Mouse (Mus musculus): ENCODE results near the gene Cep95. TPM values are rescaled to one million over a fixed set of nuclear protein-coding genes. Genes with fewer than 3 reads are reported as not detected.
"Not testable (repeated sequence)": the region's sequence is repeated elsewhere in the genome, so short reads cannot be mapped to it uniquely, and the experiment has no call there.

The Cep95 gene
- total RNA-seq, 1 experiment from 2014 or later: 25.3 TPM

DNA sequence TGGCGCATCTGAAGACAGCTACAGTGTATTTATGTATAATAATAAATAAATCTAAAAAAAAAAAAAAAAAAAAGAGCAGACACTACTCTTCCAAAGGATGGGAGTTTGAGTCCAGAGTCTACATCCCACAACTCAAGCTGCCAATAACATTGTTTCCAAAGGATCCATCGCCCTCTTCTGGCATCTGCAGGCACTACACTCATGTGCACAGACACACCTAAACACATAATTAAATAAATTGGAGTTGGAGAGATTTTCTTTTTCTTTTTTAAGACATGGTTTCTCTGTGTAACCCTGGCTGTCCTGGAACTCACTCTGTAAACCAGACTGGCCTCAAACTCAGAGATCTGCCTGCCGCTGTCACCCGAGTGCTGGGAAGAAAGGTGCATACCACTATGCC, 21.5 kb upstream of the Cep95 start:
- no peak for ATAC-seq (replicated peaks in 1 of 2; ENCODE audit: insufficient read depth in 1 of 2, low FRiP score in 2 of 2, low TSS enrichment in 1 of 2, low read depth in 1 of 2, poor library complexity in 2 of 2, severe bottlenecking in 2 of 2)

DNA sequence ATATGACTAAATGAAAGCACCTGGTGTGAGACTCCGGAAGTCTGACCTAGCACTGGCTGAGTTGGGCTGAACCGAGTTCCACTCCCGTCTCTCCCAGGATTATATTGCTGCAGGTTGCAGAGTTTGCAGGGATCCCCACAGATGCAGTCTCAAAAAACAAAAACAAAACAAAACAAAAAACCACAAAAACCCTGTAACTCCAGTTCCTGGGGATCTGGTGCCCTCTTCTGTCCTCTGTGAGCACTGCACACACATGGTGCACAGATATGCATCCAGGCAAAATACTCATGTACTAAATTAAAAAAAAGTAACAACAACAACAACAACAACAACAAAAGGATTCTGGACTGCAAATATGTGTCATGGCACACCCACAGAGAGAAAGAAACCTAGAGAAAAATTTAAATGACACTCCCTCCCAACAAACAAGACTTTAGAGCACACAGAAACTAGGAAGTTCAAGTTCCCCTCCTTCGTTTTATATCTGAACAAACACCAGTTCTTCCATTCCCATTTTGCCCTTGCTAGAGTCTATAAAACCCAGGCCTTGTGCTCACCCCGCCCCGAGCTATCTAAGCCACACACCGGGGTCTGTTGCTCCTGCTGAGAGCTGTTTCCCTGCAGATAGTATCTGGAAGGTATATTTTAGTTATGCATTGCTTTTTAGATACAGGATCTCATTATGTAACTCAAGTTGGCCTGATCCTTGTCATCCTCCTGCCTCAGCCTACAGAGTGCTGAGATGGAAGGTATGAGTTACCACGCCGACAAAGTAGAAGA, 18.7 kb upstream of the Cep95 start:
- ATAC-seq (replicated peaks in 1 of 2; ENCODE audit: insufficient read depth in 1 of 2, low FRiP score in 2 of 2, low TSS enrichment in 1 of 2, low read depth in 1 of 2, poor library complexity in 2 of 2, severe bottlenecking in 2 of 2): peak; percentile 37 to 46; a peak in 1 of 4 replicates

- ATAC-seq (replicated peaks in 1 of 2; ENCODE audit: insufficient read depth in 1 of 2, low FRiP score in 2 of 2, low TSS enrichment in 1 of 2, low read depth in 1 of 2, poor library complexity in 2 of 2, severe bottlenecking in 2 of 2): no peak
Observed at GRCm38 (mm10) chr11:106773061-106773460, 16.0 kb upstream of the Cep95 start.

GRCm38 (mm10) chr11:106776960-106777359, 12.1 kb upstream of the Cep95 start:
- no peak for ATAC-seq (replicated peaks in 1 of 2; ENCODE audit: insufficient read depth in 1 of 2, low FRiP score in 2 of 2, low TSS enrichment in 1 of 2, low read depth in 1 of 2, poor library complexity in 2 of 2, severe bottlenecking in 2 of 2)

- no peak for ATAC-seq (replicated peaks in 1 of 2; ENCODE audit: insufficient read depth in 1 of 2, low FRiP score in 2 of 2, low TSS enrichment in 1 of 2, low read depth in 1 of 2, poor library complexity in 2 of 2, severe bottlenecking in 2 of 2)
Observed at GRCm38 (mm10) chr11:106777395-106777794, 11.7 kb upstream of the Cep95 start.

GRCm38 (mm10) chr11:106778132-106778531, 10.9 kb upstream of the Cep95 start:
- no peak for ATAC-seq (replicated peaks in 1 of 2; ENCODE audit: insufficient read depth in 1 of 2, low FRiP score in 2 of 2, low TSS enrichment in 1 of 2, low read depth in 1 of 2, poor library complexity in 2 of 2, severe bottlenecking in 2 of 2)

DNA sequence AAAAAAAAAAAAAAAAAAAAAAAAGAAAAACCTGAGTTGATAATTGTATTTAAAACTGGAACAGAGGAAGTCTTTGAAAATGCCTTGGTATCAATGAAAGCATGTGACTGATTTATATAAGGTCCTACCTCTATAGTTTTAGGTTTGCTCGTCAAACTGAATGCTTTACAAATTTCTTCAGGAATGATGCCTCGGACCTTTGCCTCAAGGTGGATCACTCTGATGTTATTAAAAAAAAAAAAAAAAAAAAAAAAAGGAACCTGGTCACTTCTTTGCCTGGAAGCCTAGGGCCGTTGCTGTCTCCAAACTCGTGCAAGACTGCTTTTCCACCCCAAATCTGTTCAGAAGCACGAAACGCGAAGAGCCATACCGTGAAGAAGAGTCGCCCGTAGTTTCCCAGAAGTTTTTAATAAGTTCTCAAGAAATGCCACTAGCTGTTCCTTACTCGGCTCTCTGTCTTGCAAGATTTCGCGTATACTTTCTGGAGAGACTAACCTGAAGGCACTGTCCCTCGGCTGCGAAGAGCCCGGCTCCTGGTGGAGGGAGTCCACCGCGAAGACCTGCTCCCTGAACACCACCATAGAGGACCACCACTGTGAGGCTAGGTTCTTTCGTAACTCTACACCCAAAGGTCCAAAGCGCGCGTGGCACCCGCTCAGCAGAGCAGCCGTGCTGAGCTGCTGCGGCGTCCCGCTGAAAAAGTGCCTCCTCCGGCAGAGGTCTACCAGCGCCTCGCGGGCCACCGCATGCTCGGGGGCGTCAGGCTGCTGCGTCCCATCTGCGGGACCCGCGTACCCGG, 10.3 kb upstream of the Cep95 start:
- ATAC-seq (replicated peaks in 1 of 2; ENCODE audit: insufficient read depth in 1 of 2, low FRiP score in 2 of 2, low TSS enrichment in 1 of 2, low read depth in 1 of 2, poor library complexity in 2 of 2, severe bottlenecking in 2 of 2): peak in 1 of 2 experiments; percentile 5; a peak in 2 of 4 replicates

DNA sequence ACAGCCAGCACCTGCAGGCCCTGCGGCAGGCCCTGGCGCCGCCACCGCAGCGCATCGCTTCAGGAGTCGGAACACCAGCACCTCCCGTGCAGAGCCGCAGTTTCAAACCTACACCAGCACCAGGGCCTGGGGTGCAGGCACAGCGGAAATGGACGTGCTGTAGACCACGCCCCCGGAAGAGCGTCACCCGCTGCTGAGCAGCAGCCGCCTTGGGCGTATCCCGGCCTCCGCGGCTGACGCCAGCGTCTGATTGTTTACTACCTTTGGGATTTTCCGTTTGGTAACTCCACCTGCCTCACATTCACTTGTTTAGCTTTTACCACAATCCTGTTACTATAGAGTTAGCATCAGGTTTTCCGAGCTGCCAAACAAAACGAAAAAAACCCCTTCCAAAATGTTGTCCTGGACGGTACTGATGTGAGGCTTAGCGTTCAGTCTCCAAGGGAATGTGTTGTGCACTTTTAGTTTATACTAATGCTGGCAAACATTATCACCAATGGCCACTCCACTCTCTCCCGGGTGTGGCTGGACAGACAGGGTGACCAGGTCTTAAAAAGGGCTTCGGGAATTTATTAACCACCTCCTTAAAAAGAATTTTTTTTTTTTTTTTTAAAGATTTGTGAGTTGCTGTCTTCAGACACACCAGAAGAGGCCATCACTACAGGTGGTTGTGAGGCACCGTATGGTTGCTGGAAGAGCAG, 9.5 kb upstream of the Cep95 start, which contains the start of gene Polg2:
TSS of gene Polg2 (minus strand) at position 150 of the 701 bp plus-strand sequence.
- ATAC-seq (replicated peaks in 1 of 2; ENCODE audit: insufficient read depth in 1 of 2, low FRiP score in 2 of 2, low TSS enrichment in 1 of 2, low read depth in 1 of 2, poor library complexity in 2 of 2, severe bottlenecking in 2 of 2): peak; percentile 82 to 90

- ATAC-seq (replicated peaks in 1 of 2; ENCODE audit: insufficient read depth in 1 of 2, low FRiP score in 2 of 2, low TSS enrichment in 1 of 2, low read depth in 1 of 2, poor library complexity in 2 of 2, severe bottlenecking in 2 of 2): no peak; a peak in 1 of 4 replicates
Observed at GRCm38 (mm10) chr11:106780089-106780425, 9.0 kb upstream of the Cep95 start.

GRCm38 (mm10) chr11:106780590-106781220, 8.3 kb upstream of the Cep95 start:
- ATAC-seq (replicated peaks in 1 of 2; ENCODE audit: insufficient read depth in 1 of 2, low FRiP score in 2 of 2, low TSS enrichment in 1 of 2, low read depth in 1 of 2, poor library complexity in 2 of 2, severe bottlenecking in 2 of 2): no peak

GRCm38 (mm10) chr11:106782271-106782670, 6.8 kb upstream of the Cep95 start:
- not testable (repeated sequence) for ATAC-seq (replicated peaks in 1 of 2; ENCODE audit: insufficient read depth in 1 of 2, low FRiP score in 2 of 2, low TSS enrichment in 1 of 2, low read depth in 1 of 2, poor library complexity in 2 of 2, severe bottlenecking in 2 of 2)

DNA sequence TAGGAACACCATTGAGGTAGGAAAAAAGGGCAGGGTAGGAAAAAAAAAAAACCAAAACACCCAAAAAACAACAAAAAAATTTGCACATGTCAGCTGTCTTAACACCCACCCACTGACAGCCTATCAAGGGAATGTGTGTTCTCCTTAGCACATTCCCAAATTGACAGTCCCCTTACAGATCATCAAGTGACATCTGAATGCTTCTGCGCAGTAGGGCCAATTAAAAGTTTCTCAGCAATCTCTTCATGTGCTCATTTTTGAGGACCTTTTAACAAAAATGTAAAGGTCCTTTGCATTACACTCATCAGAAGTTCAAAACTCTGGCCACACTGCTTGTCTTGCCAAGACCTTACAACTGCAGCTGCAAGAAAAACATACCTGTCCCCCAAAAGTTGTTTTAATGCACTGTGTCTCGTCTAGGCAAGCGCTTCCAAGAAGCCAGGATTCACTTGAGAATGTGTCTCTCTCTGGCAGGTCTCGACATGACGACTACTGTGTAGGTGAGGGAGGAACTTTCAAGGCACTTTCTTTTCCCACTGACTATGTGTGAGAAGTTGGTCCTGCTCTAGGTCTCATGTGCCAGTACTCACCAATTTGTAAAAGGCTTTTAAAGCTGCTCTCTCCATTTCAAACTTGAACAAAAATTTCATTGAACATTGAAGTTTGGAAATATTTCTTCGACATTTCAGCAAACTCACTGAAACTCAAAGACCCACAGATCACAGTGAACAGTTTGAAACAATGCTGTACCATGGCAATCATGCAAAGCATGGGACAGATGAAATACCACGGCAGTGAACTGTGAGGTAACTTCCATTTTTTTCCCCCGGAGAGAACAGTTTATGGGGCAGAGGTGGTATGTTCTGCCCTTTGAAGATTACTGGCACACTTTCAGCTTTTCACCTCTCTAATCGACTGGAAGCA, 5.9 kb upstream of the Cep95 start:
- ATAC-seq (replicated peaks in 1 of 2; ENCODE audit: insufficient read depth in 1 of 2, low FRiP score in 2 of 2, low TSS enrichment in 1 of 2, low read depth in 1 of 2, poor library complexity in 2 of 2, severe bottlenecking in 2 of 2): no peak

DNA sequence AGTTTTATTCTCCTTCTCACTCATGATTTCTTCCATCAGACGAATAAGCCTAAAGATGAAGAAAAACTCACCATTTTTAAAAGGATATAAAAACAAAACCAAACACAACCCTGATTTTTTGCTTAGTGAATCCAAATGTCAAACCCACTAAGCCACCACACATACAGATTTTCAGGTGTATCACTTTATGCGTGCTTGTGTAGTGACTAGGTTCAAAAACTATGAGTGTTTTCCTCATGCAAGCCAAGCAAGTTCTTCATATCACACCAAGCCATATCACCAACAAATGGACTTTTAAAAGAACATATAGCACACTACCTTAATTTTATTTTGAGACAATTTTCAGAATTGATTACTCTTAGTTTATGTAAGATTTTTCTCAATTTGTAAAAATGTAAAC, 4.6 kb upstream of the Cep95 start:
- ATAC-seq (replicated peaks in 1 of 2; ENCODE audit: insufficient read depth in 1 of 2, low FRiP score in 2 of 2, low TSS enrichment in 1 of 2, low read depth in 1 of 2, poor library complexity in 2 of 2, severe bottlenecking in 2 of 2): no peak

- no peak for ATAC-seq (replicated peaks in 1 of 2; ENCODE audit: insufficient read depth in 1 of 2, low FRiP score in 2 of 2, low TSS enrichment in 1 of 2, low read depth in 1 of 2, poor library complexity in 2 of 2, severe bottlenecking in 2 of 2)
Observed at GRCm38 (mm10) chr11:106785043-106785442, 4.0 kb upstream of the Cep95 start.

GRCm38 (mm10) chr11:106787131-106788025, 1.7 kb upstream of the Cep95 start:
- ATAC-seq (replicated peaks in 1 of 2; ENCODE audit: insufficient read depth in 1 of 2, low FRiP score in 2 of 2, low TSS enrichment in 1 of 2, low read depth in 1 of 2, poor library complexity in 2 of 2, severe bottlenecking in 2 of 2): peak; percentile 6 to 15

All from hematopoietic stem cell, adult 5-6 weeks (primary cell).